Mouse (Mus musculus): Measurements from ENCODE around the gene Osbpl2. TPM values are rescaled to one million over a fixed set of nuclear protein-coding genes. Genes with fewer than 3 reads are reported as not detected.

The Osbpl2 gene
- polyA plus RNA-seq, 1 experiment from 2014 or later: 37.4 TPM

DNA sequence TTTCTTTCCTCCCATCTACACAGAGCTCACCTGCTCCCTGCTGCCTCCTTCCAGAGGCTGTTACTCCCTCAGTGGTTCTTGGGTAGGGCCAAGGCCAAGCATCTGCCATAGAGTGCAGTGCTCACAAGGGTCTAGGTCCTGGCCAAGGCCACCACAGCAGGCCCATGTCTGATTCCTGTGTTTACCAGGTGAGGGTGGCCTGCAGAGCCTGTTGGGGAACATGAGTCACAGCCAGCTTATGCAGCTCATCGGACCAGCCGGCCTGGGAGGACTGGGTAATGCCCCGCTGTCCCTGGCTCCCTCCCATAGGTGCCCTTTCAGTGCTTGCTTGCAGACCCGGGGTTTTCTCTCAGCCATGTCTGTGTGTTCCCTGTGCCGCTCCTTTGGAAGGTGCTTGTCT, 55.0 kb downstream of the Osbpl2 start:
- no peaks in the 10 kb centered on the region for H3K9me3 ChIP-seq (ENCODE audit: control insufficient read depth, low read length)
- no peaks in the 10 kb centered on the region for H3K27me3 ChIP-seq (replicated peaks; ENCODE audit: control insufficient read depth, insufficient read depth, low read length)
- H3K27ac ChIP-seq (replicated peaks; ENCODE audit: low read depth, low read length): no peak overlapping the region
- no peak overlapping the region for H3K4me2 ChIP-seq (ENCODE audit: low read depth, low read length)
- ATAC-seq (ENCODE audit: low read depth) (no peak), DNase-seq (ENCODE audit: low spot score) (no peak)
- no peak overlapping the region for H3K4me3 ChIP-seq (ENCODE audit: low read depth, low read length)
- H3K9ac ChIP-seq (ENCODE audit: low read depth, low read length): no peak overlapping the region
- H3K4me1 ChIP-seq (ENCODE audit: control insufficient read depth, insufficient read depth, low read length): peaks cover 14% of the 10 kb centered on the region; the same call in 1 of the 2 replicates
- 96% methylated on average over 5 of the region's 5 CpGs for WGBS
- peaks cover 60% of the 10 kb centered on the region for H3K36me3 ChIP-seq (ENCODE audit: control insufficient read depth, insufficient read depth, low read length)

DNA sequence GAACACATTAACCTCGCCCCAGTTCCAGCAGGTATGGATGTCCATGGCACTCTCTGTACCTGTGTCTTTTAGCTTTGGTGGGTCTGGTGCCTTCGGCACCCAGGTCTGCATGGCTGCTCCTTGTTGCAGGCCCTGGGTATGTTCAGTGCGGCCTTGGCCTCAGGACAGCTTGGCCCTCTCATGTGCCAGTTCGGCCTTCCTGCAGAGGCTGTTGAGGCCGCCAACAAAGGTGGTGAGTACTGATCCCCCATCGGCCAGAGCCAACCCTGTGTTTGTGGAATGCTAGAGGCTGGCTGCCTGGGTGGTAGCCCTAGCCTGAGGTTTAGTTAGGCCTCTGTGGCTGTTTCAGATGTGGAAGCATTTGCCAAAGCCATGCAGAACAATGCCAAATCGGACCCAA, 56.6 kb downstream of the Osbpl2 start:
- Histone ChIP-seq H3K4me2 (ENCODE audit: low read depth, low read length) (no peak overlapping the region), H3K4me3 (ENCODE audit: low read depth, low read length) (no peak overlapping the region), H3K4me1 (ENCODE audit: control insufficient read depth, insufficient read depth, low read length) (peaks cover 14% of the 10 kb centered on the region; the same call in 1 of the 2 replicates), H3K27me3 (replicated peaks; ENCODE audit: control insufficient read depth, insufficient read depth, low read length) (no peaks in the 10 kb centered on the region), H3K9me3 (ENCODE audit: control insufficient read depth, low read length) (no peaks in the 10 kb centered on the region), H3K9ac (ENCODE audit: low read depth, low read length) (no peak overlapping the region), H3K27ac (replicated peaks; ENCODE audit: low read depth, low read length) (no peak overlapping the region), H3K36me3 (ENCODE audit: control insufficient read depth, insufficient read depth, low read length) (peaks cover 69% of the 10 kb centered on the region)
- DNase-seq (ENCODE audit: low spot score) (no peak), ATAC-seq (ENCODE audit: low read depth) (no peak)
- 88% methylated on average over 7 of the region's 7 CpGs for WGBS

DNA sequence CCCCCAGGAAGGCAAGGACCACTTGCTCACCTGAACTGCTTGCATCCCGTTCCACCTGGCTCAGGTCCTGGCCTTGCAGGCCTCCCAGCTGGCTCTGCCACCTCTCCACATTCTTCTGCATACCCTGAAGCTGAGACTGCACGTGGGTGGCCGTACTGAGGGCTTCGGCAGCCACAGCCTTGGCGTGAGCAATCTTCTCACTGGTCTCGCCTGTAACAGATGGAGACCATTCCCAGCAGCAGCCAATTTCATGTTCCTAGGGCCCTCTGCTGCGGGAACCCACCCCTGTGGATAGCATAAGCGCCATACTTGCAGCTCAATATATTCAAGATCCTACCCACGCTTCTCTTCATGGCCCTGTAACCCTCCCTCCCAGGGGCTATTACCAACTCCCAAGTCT, 62.4 kb downstream of the Osbpl2 start:
- H3K9me3 ChIP-seq (ENCODE audit: control insufficient read depth, low read length): no peaks in the 10 kb centered on the region
- H3K4me3 ChIP-seq (ENCODE audit: low read depth, low read length): no peak overlapping the region
- H3K27me3 ChIP-seq (replicated peaks; ENCODE audit: control insufficient read depth, insufficient read depth, low read length): no peaks in the 10 kb centered on the region
- H3K36me3 ChIP-seq (ENCODE audit: control insufficient read depth, insufficient read depth, low read length): peaks cover 39% of the 10 kb centered on the region
- H3K27ac ChIP-seq (replicated peaks; ENCODE audit: low read depth, low read length): no peak overlapping the region
- H3K4me2 ChIP-seq (ENCODE audit: low read depth, low read length): no peak overlapping the region
- ATAC-seq (ENCODE audit: low read depth) (no peak), DNase-seq (ENCODE audit: low spot score) (no peak)
- no peaks in the 10 kb centered on the region for H3K4me1 ChIP-seq (ENCODE audit: control insufficient read depth, insufficient read depth, low read length)
- H3K9ac ChIP-seq (ENCODE audit: low read depth, low read length): no peak overlapping the region
- 83% methylated on average over 9 of the region's 9 CpGs for WGBS

DNA sequence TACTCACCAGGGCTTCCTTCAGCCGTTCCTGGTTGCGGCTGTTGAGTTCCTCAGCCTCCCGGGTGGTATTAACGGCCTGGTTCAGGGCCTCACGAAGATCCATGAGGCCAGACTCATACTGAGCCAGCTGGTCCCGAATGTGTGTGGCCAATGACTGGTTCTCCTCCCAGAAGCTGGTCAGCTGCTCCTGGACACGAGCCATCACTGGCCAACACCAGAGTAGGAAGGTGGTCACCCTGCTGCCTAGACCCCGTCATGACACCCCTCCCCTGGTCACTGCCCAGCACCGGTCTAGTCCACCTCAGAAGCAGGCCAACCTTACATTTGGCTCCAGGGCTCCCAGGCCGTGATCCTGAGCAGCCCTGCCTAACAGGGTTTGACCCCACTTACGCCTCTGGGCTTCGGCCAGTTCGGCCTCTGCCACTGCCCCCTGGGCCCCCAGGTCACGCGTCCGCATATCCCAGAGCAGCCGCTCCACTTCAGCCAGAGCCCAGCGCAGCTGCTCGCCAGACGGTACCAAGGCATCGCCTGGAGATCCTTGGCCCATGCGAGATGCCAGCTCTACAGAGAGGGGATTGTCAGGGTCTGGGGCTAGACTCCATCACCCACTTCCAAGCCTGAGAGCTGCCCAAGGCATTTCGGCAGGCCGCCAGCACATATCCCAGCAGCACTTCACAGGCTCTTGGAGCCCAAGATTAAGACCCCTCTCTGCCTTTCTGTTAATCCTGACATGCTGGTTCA, 65.1 kb downstream of the Osbpl2 start:
- Histone ChIP-seq H3K27ac (replicated peaks; ENCODE audit: low read depth, low read length) (no peak overlapping the region), H3K4me3 (ENCODE audit: low read depth, low read length) (no peak overlapping the region), H3K9me3 (ENCODE audit: control insufficient read depth, low read length) (no peaks in the 10 kb centered on the region), H3K36me3 (ENCODE audit: control insufficient read depth, insufficient read depth, low read length) (peaks cover 13% of the 10 kb centered on the region; the same call in 1 of the 2 replicates), H3K4me1 (ENCODE audit: control insufficient read depth, insufficient read depth, low read length) (no peaks in the 10 kb centered on the region), H3K27me3 (replicated peaks; ENCODE audit: control insufficient read depth, insufficient read depth, low read length) (no peaks in the 10 kb centered on the region), H3K4me2 (ENCODE audit: low read depth, low read length) (no peak overlapping the region), H3K9ac (ENCODE audit: low read depth, low read length) (no peak overlapping the region)
- DNase-seq (ENCODE audit: low spot score) (no peak), ATAC-seq (ENCODE audit: low read depth) (no peak)
- 77% methylated on average over 23 of the region's 24 CpGs for WGBS

DNA sequence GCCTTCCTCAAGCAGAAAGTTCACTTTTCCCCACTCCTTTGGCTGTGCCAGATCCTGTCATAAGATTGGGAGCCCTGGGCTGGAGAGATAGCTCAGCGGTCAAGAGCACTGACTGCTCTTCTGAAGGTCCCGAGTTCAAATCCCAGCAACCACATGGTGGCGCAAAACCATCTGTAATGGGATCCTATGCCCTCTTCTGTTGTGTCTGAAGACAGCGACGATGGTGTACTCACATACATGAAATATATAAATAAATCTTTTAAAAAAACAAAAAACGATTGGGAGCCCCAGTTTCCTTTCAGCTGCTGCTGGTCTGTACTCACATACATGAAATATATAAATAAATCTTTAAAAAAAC, 65.6 kb downstream of the Osbpl2 start:
- WGBS: 77% methylated on average over 6 of the region's 6 CpGs
- Histone ChIP-seq H3K27ac (replicated peaks; ENCODE audit: low read depth, low read length) (no peak overlapping the region), H3K4me1 (ENCODE audit: control insufficient read depth, insufficient read depth, low read length) (no peaks in the 10 kb centered on the region), H3K9ac (ENCODE audit: low read depth, low read length) (no peak overlapping the region), H3K4me3 (ENCODE audit: low read depth, low read length) (no peak overlapping the region), H3K27me3 (replicated peaks; ENCODE audit: control insufficient read depth, insufficient read depth, low read length) (no peaks in the 10 kb centered on the region), H3K36me3 (ENCODE audit: control insufficient read depth, insufficient read depth, low read length) (0 out of 2 replicates have a peak, but pooled peaks cover 7% of the 10 kb centered on the region), H3K4me2 (ENCODE audit: low read depth, low read length) (no peak overlapping the region), H3K9me3 (ENCODE audit: control insufficient read depth, low read length) (no peaks in the 10 kb centered on the region)
- no peak for ATAC-seq (ENCODE audit: low read depth)
- DNase-seq (ENCODE audit: low spot score): no peak

DNA sequence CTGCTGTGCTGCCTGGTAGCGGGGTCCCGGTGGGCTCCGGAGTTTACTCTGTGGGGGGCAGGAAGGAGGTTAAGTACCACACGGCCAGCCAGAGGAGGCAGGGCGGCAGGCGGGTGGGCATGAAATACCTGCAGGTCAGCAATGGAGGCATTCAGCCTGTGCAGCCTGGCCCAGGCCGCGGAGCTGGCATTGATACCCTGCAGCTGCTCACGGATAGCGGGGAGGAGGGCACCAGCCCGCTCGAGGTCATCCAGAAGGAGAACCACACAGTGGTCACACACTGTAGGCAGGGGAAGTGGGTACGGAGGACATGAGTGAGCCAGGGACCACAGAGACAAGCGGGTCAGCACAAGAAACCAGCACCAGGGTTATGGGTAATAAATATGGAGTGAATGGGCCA, 66.6 kb downstream of the Osbpl2 start:
- H3K36me3 ChIP-seq (ENCODE audit: control insufficient read depth, insufficient read depth, low read length): 0 out of 2 replicates have a peak, but pooled peaks cover 4% of the 10 kb centered on the region
- 89% methylated on average over 14 of the region's 14 CpGs for WGBS

DNA sequence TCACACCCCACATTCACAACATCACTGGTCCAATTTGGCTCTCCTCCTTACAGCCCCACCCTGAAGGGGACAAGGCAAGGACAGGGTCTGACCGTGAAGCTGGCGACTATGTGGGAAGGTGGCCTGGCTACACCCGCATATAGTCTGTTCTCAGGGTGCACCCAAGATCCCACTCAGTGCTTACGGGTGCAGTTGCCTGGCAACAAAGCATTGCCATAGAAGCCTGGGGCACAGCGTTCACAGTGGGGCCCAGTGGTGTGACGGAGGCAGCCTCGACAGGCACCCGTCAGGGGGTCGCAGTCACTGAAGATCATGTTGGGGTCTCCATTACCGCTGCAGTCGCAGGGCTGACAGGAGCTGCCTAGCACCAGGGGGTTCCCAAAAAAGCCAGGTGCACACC, 68.3 kb downstream of the Osbpl2 start:
- no peak for ATAC-seq (ENCODE audit: low read depth)
- Histone ChIP-seq H3K9ac (ENCODE audit: low read depth, low read length) (no peak overlapping the region), H3K27ac (replicated peaks; ENCODE audit: low read depth, low read length) (no peak overlapping the region), H3K9me3 (ENCODE audit: control insufficient read depth, low read length) (no peaks in the 10 kb centered on the region), H3K36me3 (ENCODE audit: control insufficient read depth, insufficient read depth, low read length) (no peaks in the 10 kb centered on the region), H3K4me3 (ENCODE audit: low read depth, low read length) (no peak overlapping the region), H3K4me2 (ENCODE audit: low read depth, low read length) (no peak overlapping the region), H3K27me3 (replicated peaks; ENCODE audit: control insufficient read depth, insufficient read depth, low read length) (no peaks in the 10 kb centered on the region), H3K4me1 (ENCODE audit: control insufficient read depth, insufficient read depth, low read length) (no peaks in the 10 kb centered on the region)
- 90% methylated on average over 11 of the region's 11 CpGs for WGBS
- no peak for DNase-seq (ENCODE audit: low spot score)

More for the DNA sequence above, 66.6 kb downstream of the Osbpl2 start:
- no peak overlapping the region for H3K27ac ChIP-seq (replicated peaks; ENCODE audit: low read depth, low read length)
- DNase-seq (ENCODE audit: low spot score) (no peak), ATAC-seq (ENCODE audit: low read depth) (no peak)
- no peak overlapping the region for H3K4me2 ChIP-seq (ENCODE audit: low read depth, low read length)
- no peaks in the 10 kb centered on the region for H3K9me3 ChIP-seq (ENCODE audit: control insufficient read depth, low read length)
- no peaks in the 10 kb centered on the region for H3K4me1 ChIP-seq (ENCODE audit: control insufficient read depth, insufficient read depth, low read length)
- H3K9ac ChIP-seq (ENCODE audit: low read depth, low read length): no peak overlapping the region
- no peaks in the 10 kb centered on the region for H3K27me3 ChIP-seq (replicated peaks; ENCODE audit: control insufficient read depth, insufficient read depth, low read length)
- no peak overlapping the region for H3K4me3 ChIP-seq (ENCODE audit: low read depth, low read length)

DNA sequence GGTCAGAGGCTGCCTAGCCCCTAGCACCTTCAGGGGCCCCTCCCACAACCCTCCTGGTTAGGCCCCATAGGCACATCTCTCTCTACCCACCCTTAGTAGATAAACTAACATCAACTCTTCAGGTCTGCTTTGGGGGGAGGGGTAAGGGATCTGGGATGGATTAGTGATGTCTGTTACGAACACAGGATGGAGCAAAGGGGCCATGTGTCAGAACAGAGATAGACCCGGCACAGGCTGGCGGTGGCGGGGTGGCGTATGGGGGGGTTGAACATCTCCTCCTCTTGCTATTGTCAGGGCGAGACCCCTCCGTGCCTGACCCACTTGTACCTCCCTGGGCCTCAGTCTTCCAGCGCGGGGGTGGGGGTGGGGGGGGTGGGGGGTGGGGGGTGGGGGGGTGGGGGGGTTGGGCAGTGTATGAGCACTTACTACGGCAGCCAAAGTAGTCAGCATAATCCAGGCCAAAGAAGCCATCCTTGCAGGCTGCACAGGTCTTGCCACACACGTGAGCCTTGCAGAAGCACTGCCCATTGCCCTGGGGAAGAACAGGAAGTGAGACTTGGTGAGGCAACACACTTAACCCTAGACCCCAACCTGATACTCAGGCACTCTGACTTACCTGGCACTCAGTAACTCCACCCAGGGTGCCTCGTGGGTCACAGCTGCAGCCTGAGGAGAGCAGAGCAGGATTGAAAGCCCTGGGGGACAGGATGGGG, 77.7 kb downstream of the Osbpl2 start:
- WGBS: 67% methylated on average over 7 of the region's 12 CpGs
- no peak for DNase-seq (ENCODE audit: low spot score)

More for the DNA sequence above, 77.7 kb downstream of the Osbpl2 start:
- H3K4me1 ChIP-seq (ENCODE audit: control insufficient read depth, insufficient read depth, low read length): no peaks in the 10 kb centered on the region
- H3K4me2 ChIP-seq (ENCODE audit: low read depth, low read length): no peak overlapping the region
- H3K27ac ChIP-seq (replicated peaks; ENCODE audit: low read depth, low read length): no peak overlapping the region
- no peak for ATAC-seq (ENCODE audit: low read depth)
- no peak overlapping the region for H3K4me3 ChIP-seq (ENCODE audit: low read depth, low read length)
- H3K9me3 ChIP-seq (ENCODE audit: control insufficient read depth, low read length): no peaks in the 10 kb centered on the region
- no peaks in the 10 kb centered on the region for H3K36me3 ChIP-seq (ENCODE audit: control insufficient read depth, insufficient read depth, low read length)
- no peak overlapping the region for H3K9ac ChIP-seq (ENCODE audit: low read depth, low read length)
- H3K27me3 ChIP-seq (replicated peaks; ENCODE audit: control insufficient read depth, insufficient read depth, low read length): no peaks in the 10 kb centered on the region
